Mouse (Mus musculus): ENCODE data around the gene Ttll3. TPM values are rescaled to one million over a fixed set of nuclear protein-coding genes. Genes with fewer than 3 reads are reported as not detected.

The Ttll3 gene
- total and polyA plus RNA-seq, 2 experiments from 2014 or later, result 10.0 to 14.6 TPM

DNA sequence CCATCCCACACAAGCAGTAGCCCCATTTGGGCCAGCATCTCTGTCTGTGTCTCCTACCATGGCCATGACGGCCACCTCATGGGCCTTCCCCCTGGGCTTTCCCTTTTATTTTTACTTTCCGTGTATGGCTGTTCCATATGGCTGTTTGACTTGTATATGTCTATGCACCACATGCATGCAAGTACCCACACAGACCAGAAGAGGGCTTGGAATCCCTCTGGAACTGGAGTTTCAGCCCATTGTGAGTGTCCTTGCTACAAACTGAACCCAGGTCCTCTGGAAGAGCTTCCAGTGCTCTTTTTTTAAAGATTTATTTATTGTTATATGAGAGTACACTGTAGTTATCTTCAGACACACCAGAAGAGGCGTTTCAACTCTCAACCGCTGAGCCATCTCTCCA is 27.6 kb upstream of the Ttll3 start:
- no peaks in the 10 kb centered on the region for H3K9me3 ChIP-seq (ENCODE audit: low read length)
- no peak for DNase-seq (ENCODE audit: low spot score)
- TF ChIP-seq CTCF (IDR thresholded peaks at IDR 0.05), result peak; percentile 19; the same call in 1 of the 2 replicates

DNA sequence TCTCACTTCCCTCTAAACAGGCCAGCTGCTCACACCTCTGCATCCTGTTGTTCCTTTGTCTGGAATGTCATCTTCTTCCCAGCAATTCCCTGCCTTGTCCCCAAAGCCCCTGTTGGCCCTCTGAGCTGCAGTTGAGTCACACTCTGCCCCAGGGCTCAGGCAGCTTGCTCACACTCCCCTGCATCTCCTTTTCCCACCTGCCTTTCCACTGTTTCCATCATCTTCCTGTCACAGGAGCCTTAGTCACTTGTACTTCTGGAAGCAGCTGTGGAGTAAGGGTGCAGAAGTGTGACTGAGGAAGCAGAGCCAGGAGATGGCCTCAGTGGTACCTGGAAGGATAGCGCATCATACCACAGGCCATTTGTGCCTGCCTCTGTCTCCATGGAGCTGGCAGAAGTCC is 26.8 kb upstream of the Ttll3 start:
- TF ChIP-seq CTCF (IDR thresholded peaks at IDR 0.05), result no peak
- H3K4me1 ChIP-seq (ENCODE audit: insufficient read depth, low read length), result no peaks in the 10 kb centered on the region
- ATAC-seq (ENCODE audit: low FRiP score) (no peak), DNase-seq (ENCODE audit: low spot score) (no peak)
- WGBS, result 100% methylated on average over 1 of the region's 1 CpGs
- H3K9ac ChIP-seq (replicated peaks; ENCODE audit: low read length, poor library complexity, severe bottlenecking), result no peak overlapping the region
- H3K4me2 ChIP-seq (ENCODE audit: low read depth, low read length, poor library complexity, severe bottlenecking), result no peak overlapping the region
- H3K27me3 ChIP-seq (ENCODE audit: insufficient read depth, low read length), result no peaks in the 10 kb centered on the region
- peaks cover 2% of the 10 kb centered on the region; the same call in 1 of the 2 replicates for H3K36me3 ChIP-seq (ENCODE audit: insufficient read depth, low read length)
- H3K4me3 ChIP-seq (ENCODE audit: low read depth, low read length), result no peak overlapping the region
- H3K27ac ChIP-seq (ENCODE audit: low read depth, low read length), result no peak overlapping the region
- no peaks in the 10 kb centered on the region for H3K9me3 ChIP-seq (ENCODE audit: low read length)

More for the DNA sequence above, 27.6 kb upstream of the Ttll3 start:
- no peak overlapping the region for H3K27ac ChIP-seq (ENCODE audit: low read depth, low read length)
- WGBS, result 81% methylated on average over 4 of the region's 4 CpGs
- no peak overlapping the region for H3K4me2 ChIP-seq (ENCODE audit: low read depth, low read length, poor library complexity, severe bottlenecking)
- H3K4me1 ChIP-seq (ENCODE audit: insufficient read depth, low read length), result no peaks in the 10 kb centered on the region
- H3K36me3 ChIP-seq (ENCODE audit: insufficient read depth, low read length), result peaks cover 2% of the 10 kb centered on the region; the same call in 1 of the 2 replicates
- H3K9ac ChIP-seq (replicated peaks; ENCODE audit: low read length, poor library complexity, severe bottlenecking), result no peak overlapping the region
- ATAC-seq (ENCODE audit: low FRiP score), result no peak
- H3K27me3 ChIP-seq (ENCODE audit: insufficient read depth, low read length), result no peaks in the 10 kb centered on the region
- H3K4me3 ChIP-seq (ENCODE audit: low read depth, low read length), result no peak overlapping the region

DNA sequence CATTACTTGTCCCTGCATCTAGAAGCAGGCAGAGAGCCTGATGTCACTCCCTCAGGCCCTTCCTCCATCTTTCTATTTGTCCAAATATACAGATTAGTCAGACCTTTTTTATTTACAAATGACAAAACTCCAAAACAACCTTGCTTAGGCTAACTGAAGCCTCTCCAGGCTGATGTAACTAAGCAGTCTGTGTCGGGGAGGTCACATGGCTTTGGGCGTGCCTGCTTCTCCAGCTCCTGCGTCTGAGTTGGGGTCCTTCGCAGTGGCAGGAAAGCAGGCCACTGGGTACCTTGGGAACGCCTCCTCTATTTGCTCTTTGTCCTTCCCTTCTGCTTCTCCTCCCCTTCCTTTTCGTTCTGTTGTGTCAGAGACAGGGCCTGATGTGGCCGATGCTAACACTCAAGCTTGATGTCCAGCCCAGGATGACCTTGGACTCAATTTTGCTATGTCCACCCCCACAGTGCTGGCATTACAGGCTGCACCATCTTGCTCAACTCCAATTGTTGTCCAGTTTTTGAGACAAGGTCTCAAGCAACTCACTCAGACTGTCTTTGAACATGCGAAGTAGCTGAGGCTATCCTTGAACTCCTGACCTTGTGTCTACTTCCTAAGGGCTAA is 24.4 kb upstream of the Ttll3 start:
- DNase-seq (ENCODE audit: low spot score) (no peak), ATAC-seq (ENCODE audit: low FRiP score) (no peak)
- H3K27ac ChIP-seq (ENCODE audit: low read depth, low read length), result no peak overlapping the region
- H3K4me2 ChIP-seq (ENCODE audit: low read depth, low read length, poor library complexity, severe bottlenecking), result no peak overlapping the region
- TF ChIP-seq CTCF (IDR thresholded peaks at IDR 0.05), result no peak
- peaks cover 20% of the 10 kb centered on the region for H3K36me3 ChIP-seq (ENCODE audit: insufficient read depth, low read length)
- H3K9me3 ChIP-seq (ENCODE audit: low read length), result no peaks in the 10 kb centered on the region
- no peak overlapping the region for H3K9ac ChIP-seq (replicated peaks; ENCODE audit: low read length, poor library complexity, severe bottlenecking)
- H3K27me3 ChIP-seq (ENCODE audit: insufficient read depth, low read length), result no peaks in the 10 kb centered on the region
- H3K4me3 ChIP-seq (ENCODE audit: low read depth, low read length), result no peak overlapping the region
- H3K4me1 ChIP-seq (ENCODE audit: insufficient read depth, low read length), result no peaks in the 10 kb centered on the region
- 73% methylated on average over 8 of the region's 8 CpGs for WGBS

DNA sequence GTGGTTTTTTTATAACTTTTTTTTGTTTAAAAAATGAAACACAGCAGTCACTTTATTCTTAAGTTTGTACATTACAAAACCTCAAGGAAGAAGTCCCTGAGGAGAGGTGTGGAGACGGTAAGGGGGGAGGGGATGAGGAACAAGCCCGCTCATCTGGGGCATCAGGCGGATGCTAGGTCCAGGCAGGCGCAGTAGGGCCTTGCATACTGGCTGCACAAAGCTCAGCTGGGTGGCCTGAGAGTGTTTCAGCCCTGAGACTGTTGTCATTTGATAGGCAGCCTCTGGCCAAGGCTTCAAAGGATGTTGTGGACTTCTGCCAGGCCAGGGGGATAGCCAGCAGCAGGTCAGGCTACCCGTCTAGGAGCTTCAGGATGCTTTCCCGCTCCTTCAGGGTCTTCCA is 22.4 kb upstream of the Ttll3 start:
- DNase-seq (ENCODE audit: low spot score) (no peak), ATAC-seq (ENCODE audit: low FRiP score) (no peak)
- Histone ChIP-seq H3K27ac (ENCODE audit: low read depth, low read length) (no peak overlapping the region), H3K27me3 (ENCODE audit: insufficient read depth, low read length) (no peaks in the 10 kb centered on the region), H3K4me2 (ENCODE audit: low read depth, low read length, poor library complexity, severe bottlenecking) (no peak overlapping the region), H3K4me3 (ENCODE audit: low read depth, low read length) (no peak overlapping the region), H3K4me1 (ENCODE audit: insufficient read depth, low read length) (no peaks in the 10 kb centered on the region), H3K36me3 (ENCODE audit: insufficient read depth, low read length) (peaks cover 38% of the 10 kb centered on the region), H3K9me3 (ENCODE audit: low read length) (no peaks in the 10 kb centered on the region), H3K9ac (replicated peaks; ENCODE audit: low read length, poor library complexity, severe bottlenecking) (no peak overlapping the region)
- WGBS, result 90% methylated on average over 6 of the region's 6 CpGs
- TF ChIP-seq CTCF (IDR thresholded peaks at IDR 0.05), result no peak

DNA sequence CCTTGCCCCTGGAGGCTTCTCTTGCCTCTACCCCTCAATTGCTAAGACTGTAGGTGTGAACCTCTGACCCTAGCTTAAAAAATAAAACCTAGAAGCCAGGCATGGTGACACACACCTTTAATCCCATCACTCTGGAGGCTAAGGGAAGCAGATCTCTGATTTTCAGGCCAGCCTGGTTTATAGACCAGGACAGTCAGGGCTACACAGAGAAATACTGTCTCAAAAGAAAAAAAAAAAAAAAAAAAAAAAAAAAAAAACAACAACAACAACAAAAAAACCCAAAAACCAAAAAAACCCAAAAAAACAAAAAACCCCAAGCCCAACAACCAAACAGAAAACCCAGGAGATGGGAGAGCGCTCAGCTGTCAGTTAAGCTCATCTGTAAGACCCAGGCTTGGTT is 21.5 kb upstream of the Ttll3 start:
- WGBS, result 100% methylated on average over 1 of the region's 1 CpGs
- no peak overlapping the region for H3K9ac ChIP-seq (replicated peaks; ENCODE audit: low read length, poor library complexity, severe bottlenecking)
- H3K27me3 ChIP-seq (ENCODE audit: insufficient read depth, low read length), result no peaks in the 10 kb centered on the region
- TF ChIP-seq CTCF (IDR thresholded peaks at IDR 0.05), result no peak
- no peak overlapping the region for H3K4me3 ChIP-seq (ENCODE audit: low read depth, low read length)
- peaks cover 47% of the 10 kb centered on the region for H3K36me3 ChIP-seq (ENCODE audit: insufficient read depth, low read length)
- H3K9me3 ChIP-seq (ENCODE audit: low read length), result no peaks in the 10 kb centered on the region
- H3K4me2 ChIP-seq (ENCODE audit: low read depth, low read length, poor library complexity, severe bottlenecking), result no peak overlapping the region
- DNase-seq (ENCODE audit: low spot score), result no peak
- no peak for ATAC-seq (ENCODE audit: low FRiP score)
- no peaks in the 10 kb centered on the region for H3K4me1 ChIP-seq (ENCODE audit: insufficient read depth, low read length)
- no peak overlapping the region for H3K27ac ChIP-seq (ENCODE audit: low read depth, low read length)

- Histone ChIP-seq H3K4me3 (ENCODE audit: low read depth, low read length) (no peak overlapping the region), H3K36me3 (ENCODE audit: insufficient read depth, low read length) (peaks cover 52% of the 10 kb centered on the region)
- ATAC-seq (ENCODE audit: low FRiP score), result no peak
Observed at GRCm38 (mm10) chr6:113368124-113368523, 20.9 kb upstream of the Ttll3 start.

More at GRCm38 (mm10) chr6:113368124-113368523, 20.9 kb upstream of the Ttll3 start:
- H3K9me3 ChIP-seq (ENCODE audit: low read length), result no peaks in the 10 kb centered on the region
- 93% methylated on average over 7 of the region's 7 CpGs for WGBS
- no peaks in the 10 kb centered on the region for H3K4me1 ChIP-seq (ENCODE audit: insufficient read depth, low read length)
- no peak overlapping the region for H3K27ac ChIP-seq (ENCODE audit: low read depth, low read length)
- no peak overlapping the region for H3K9ac ChIP-seq (replicated peaks; ENCODE audit: low read length, poor library complexity, severe bottlenecking)
- H3K4me2 ChIP-seq (ENCODE audit: low read depth, low read length, poor library complexity, severe bottlenecking), result no peak overlapping the region
- no peak for DNase-seq (ENCODE audit: low spot score)
- no peaks in the 10 kb centered on the region for H3K27me3 ChIP-seq (ENCODE audit: insufficient read depth, low read length)
- TF ChIP-seq CTCF (IDR thresholded peaks at IDR 0.05), result no peak
